In the genomic region with DNA sequence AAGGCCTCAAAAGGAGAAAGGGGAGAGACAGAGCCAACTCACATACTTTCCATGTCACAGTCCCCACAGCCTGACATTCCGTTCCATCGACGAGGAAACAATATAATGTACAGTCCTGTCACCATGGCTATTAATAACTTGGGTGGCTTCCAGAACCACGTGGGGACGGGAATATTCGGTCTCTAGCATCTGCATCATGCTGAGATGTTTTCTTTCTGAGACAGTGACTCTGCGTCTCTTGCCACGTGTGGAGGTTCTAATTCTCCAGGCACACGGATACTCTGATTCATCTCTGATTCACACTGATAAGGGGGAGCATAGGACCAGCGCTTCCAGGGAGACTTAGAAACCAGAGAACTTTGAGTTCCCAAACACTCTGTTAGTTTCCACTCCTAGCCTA, we compare ENCODE assay signal across 17 mouse cellular contexts.
DNase-seq lines count a peak whose midpoint lies in the region; ATAC-seq lines count a peak whose summit lies in the region.
"Had no signal": no experiment of that assay in that cellular context is flagged by ENCODE, and none has a peak within 500 bp of the region (broad histone marks: within the 10 kb centered on the region; RNA-seq: fewer than 3 reads in every experiment).

No protein-coding gene starts in this region.

- no peak overlapping the region for H3K4me2 ChIP-seq in kidney, embryonic 16.5 days (replicated peaks; ENCODE audit: low read depth, low read length)
- H3K4me2 ChIP-seq in kidney, embryonic 15.5 days: no peak overlapping the region
- H3K4me2 ChIP-seq: midbrain, embryonic 15.5 days; neural tube, embryonic 12.5 days had no signal

- no peak overlapping the region for H3K27ac ChIP-seq in kidney, embryonic 16.5 days (ENCODE audit: low read length)
- no peak overlapping the region for H3K27ac ChIP-seq in kidney, embryonic 15.5 days
- H3K27ac ChIP-seq: kidney, postnatal 0 days; liver, embryonic 14.5 days; midbrain, embryonic 15.5 days; neural tube, embryonic 12.5 days had no signal

- H3K4me3 ChIP-seq in kidney, embryonic 16.5 days (ENCODE audit: low read length): no peak overlapping the region
- H3K4me3 ChIP-seq in kidney, embryonic 15.5 days (replicated peaks): no peak overlapping the region
- H3K4me3 ChIP-seq: midbrain, embryonic 15.5 days; neural tube, embryonic 12.5 days had no signal

- H3K9ac ChIP-seq in kidney, embryonic 16.5 days (replicated peaks; ENCODE audit: low read length): no peak overlapping the region
- H3K9ac ChIP-seq in kidney, embryonic 15.5 days: no peak overlapping the region
- H3K9ac ChIP-seq: liver, embryonic 14.5 days; midbrain, embryonic 15.5 days; neural tube, embryonic 12.5 days had no signal

- no peaks in the 10 kb centered on the region for H3K4me1 ChIP-seq in kidney, embryonic 16.5 days (ENCODE audit: insufficient read depth, low read length)
- peaks cover 4% of the 10 kb centered on the region; the same call in 1 of the 2 replicates for H3K4me1 ChIP-seq in kidney, embryonic 15.5 days

- no peaks in the 10 kb centered on the region for H3K27me3 ChIP-seq in kidney, embryonic 16.5 days (ENCODE audit: insufficient read depth, low read length)
- no peaks in the 10 kb centered on the region for H3K27me3 ChIP-seq in kidney, embryonic 15.5 days
- H3K27me3 ChIP-seq: midbrain, embryonic 15.5 days; neural tube, embryonic 12.5 days had no signal

- no peaks in the 10 kb centered on the region for H3K36me3 ChIP-seq in kidney, embryonic 16.5 days (ENCODE audit: insufficient read depth, low read length)
- H3K36me3 ChIP-seq in kidney, embryonic 15.5 days: no peaks in the 10 kb centered on the region
- H3K36me3 ChIP-seq: G1E; midbrain, embryonic 15.5 days; neural tube, embryonic 12.5 days had no signal

- DNase-seq in frontal cortex, postnatal 25 days (ENCODE audit: low spot score in 2 of 2): no peak
- DNase-seq in 3134 (ENCODE audit: extremely low read depth, insufficient read length, low spot score): peak; percentile 61
- DNase-seq in brain, adult 2 months (ENCODE audit: low read depth, low spot score): peak; percentile 73
- no peak for DNase-seq in cerebellum, postnatal 14 days
- DNase-seq in embryo, embryonic 10 days (ENCODE audit: low spot score): no peak
- DNase-seq: B cell, adult 2 months; cerebellum, adult 9-10 months; layer of hippocampus, postnatal 36 days had no signal

- peak; percentile 20; the same call in 1 of the 2 replicates for ATAC-seq in frontal cortex, adult (ENCODE audit: low TSS enrichment)
- 0 out of 2 replicates have a peak, but pooled peaks have one; percentile 15 for ATAC-seq in kidney, embryonic 16.5 days (ENCODE audit: low FRiP score, low TSS enrichment)
- no peak for ATAC-seq in kidney, embryonic 15.5 days (replicated peaks; ENCODE audit: low FRiP score)
- ATAC-seq: inflammation-experienced regulatory T-cells, adult 6 months; midbrain, embryonic 15.5 days had no signal

- H3K9me3 ChIP-seq in kidney, embryonic 16.5 days (ENCODE audit: low read length): no peaks in the 10 kb centered on the region
- no peaks in the 10 kb centered on the region for H3K9me3 ChIP-seq in kidney, embryonic 15.5 days (replicated peaks)
- H3K9me3 ChIP-seq: midbrain, embryonic 15.5 days; neural tube, embryonic 12.5 days had no signal

- WGBS in kidney, embryonic 16.5 days: 63% methylated on average over 10 of the region's 10 CpGs
- 62% methylated on average over 10 of the region's 10 CpGs for WGBS in kidney, embryonic 15.5 days

Comparison
In these comparisons a context has a peak if more than half of its experiments do, and no peak if none do; other contexts are left out.
1. DNase-seq: peak in 3134 (single experiment) and brain, adult 2 months (single experiment); none in frontal cortex, postnatal 25 days (0 of 2), cerebellum, postnatal 14 days (0 of 2) and embryo, embryonic 10 days (single experiment).